Mouse (Mus musculus): ENCODE measurements at regions not wholly inside any gene's neighbourhood (a gene's known extent, or its start where the extent isn't known, plus 50 kb on each side); places are given as distances from the start of the nearest gene placed in this dataset.
"Not testable (repeated sequence)": the region's sequence is repeated elsewhere in the genome, so short reads cannot be mapped to it uniquely, and the experiment has no call there.

- no peak for DNase-seq (ENCODE audit: low spot score in 2 of 2)
Measured at GRCm38 (mm10) chr15:93094202-93095135, 180.5 kb downstream of the Gxylt1 start.

- no peak for DNase-seq (ENCODE audit: low spot score in 2 of 2)
Measured at GRCm38 (mm10) chr15:93091396-93091795, 183.6 kb downstream of the Gxylt1 start.

- DNase-seq (ENCODE audit: low spot score in 2 of 2), result peak; percentile 3 to 27
Measured at GRCm38 (mm10) chr15:93089347-93089746, 185.6 kb downstream of the Gxylt1 start.

- peak; percentile 1 to 12 for DNase-seq (ENCODE audit: low spot score in 2 of 2)
Measured at GRCm38 (mm10) chr15:93084967-93085617, 189.9 kb downstream of the Gxylt1 start.

GRCm38 (mm10) chr15:93074070-93074469, 200.9 kb downstream of the Gxylt1 start:
- DNase-seq (ENCODE audit: low spot score in 2 of 2), result no peak

- DNase-seq (ENCODE audit: low spot score in 2 of 2), result no peak
Measured at GRCm38 (mm10) chr15:93062213-93063131, 212.5 kb downstream of the Gxylt1 start.

GRCm38 (mm10) chr15:93053471-93053870, 221.5 kb downstream of the Gxylt1 start:
- DNase-seq (ENCODE audit: low spot score in 2 of 2), result no peak

GRCm38 (mm10) chr15:93027185-93027584, 247.8 kb downstream of the Gxylt1 start:
- no peak for DNase-seq (ENCODE audit: low spot score in 2 of 2)

GRCm38 (mm10) chr15:93026456-93027078, 248.4 kb downstream of the Gxylt1 start:
- DNase-seq (ENCODE audit: low spot score in 2 of 2), result no peak

- DNase-seq (ENCODE audit: low spot score in 2 of 2), result no peak
Measured at GRCm38 (mm10) chr15:93025791-93026190, 249.2 kb downstream of the Gxylt1 start.

GRCm38 (mm10) chr15:93024171-93024570, 250.8 kb downstream of the Gxylt1 start:
- DNase-seq (ENCODE audit: low spot score in 2 of 2), result no peak

- DNase-seq (ENCODE audit: low spot score in 2 of 2), result no peak
Measured at GRCm38 (mm10) chr15:93011166-93011565, 263.8 kb downstream of the Gxylt1 start.

GRCm38 (mm10) chr15:93010629-93011028, 264.4 kb downstream of the Gxylt1 start:
- DNase-seq (ENCODE audit: low spot score in 2 of 2), result no peak

GRCm38 (mm10) chr15:93005751-93006231, 269.2 kb downstream of the Gxylt1 start:
- no peak for DNase-seq (ENCODE audit: low spot score in 2 of 2)

GRCm38 (mm10) chr15:93005186-93005585, 269.8 kb downstream of the Gxylt1 start:
- not testable (repeated sequence) for DNase-seq (ENCODE audit: low spot score in 2 of 2)

- no peak for DNase-seq (ENCODE audit: low spot score in 2 of 2)
Measured at GRCm38 (mm10) chr15:93004551-93004950, 270.4 kb downstream of the Gxylt1 start.

- no peak for DNase-seq (ENCODE audit: low spot score in 2 of 2)
Measured at GRCm38 (mm10) chr15:93003233-93003632, 271.7 kb downstream of the Gxylt1 start.

- peak in 1 of 2 experiments; percentile 16 for DNase-seq (ENCODE audit: low spot score in 2 of 2)
Measured at GRCm38 (mm10) chr15:93002002-93002904, 272.7 kb downstream of the Gxylt1 start.

- no peak for DNase-seq (ENCODE audit: low spot score in 2 of 2)
Measured at GRCm38 (mm10) chr15:93001346-93002001, 273.5 kb downstream of the Gxylt1 start.
